ENCODE assay signal across 8 mouse cellular contexts in the genomic region with DNA sequence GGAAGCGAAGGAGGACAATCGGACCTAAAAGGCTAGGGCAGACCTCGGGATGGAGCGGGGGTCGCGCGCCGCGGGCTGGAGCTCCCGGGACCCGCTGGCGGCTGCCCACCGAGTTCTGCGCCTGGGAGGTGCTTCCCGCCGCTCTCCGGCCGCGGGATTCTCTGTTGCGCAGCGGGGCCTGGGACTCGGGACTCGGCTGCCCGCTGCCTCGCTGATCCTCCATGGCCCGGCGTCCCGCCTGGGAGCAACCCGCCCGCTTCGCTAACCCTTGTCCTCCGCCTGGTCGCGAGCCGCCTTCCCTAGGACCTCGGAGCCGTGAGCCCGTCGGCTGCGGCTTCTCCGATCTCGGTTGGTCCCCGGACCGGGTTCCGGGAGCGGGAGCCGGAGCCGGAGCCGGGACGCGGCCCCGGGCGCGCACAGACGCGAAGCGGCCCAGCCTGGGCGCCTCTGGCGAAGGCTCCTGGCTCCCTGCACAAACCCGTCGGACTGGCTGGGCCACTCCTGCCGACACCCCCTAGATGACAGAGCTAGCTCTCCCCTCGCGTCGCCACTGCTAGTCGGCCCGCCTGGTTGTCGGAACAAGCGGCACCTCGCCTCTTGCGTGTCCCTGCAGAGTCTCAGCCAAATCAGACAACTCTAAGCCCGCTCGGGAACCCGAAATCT. TPM values are rescaled to one million over a fixed set of nuclear protein-coding genes. Genes with fewer than 3 reads are reported as not detected.
DNase-seq lines count a peak whose midpoint lies in the region; ATAC-seq and TF ChIP-seq lines count a peak whose summit lies in the region.

No protein-coding gene starts in this region.

- no peaks in the 10 kb centered on the region for H3K9me3 ChIP-seq in embryonic facial prominence, embryonic 13.5 days
- no peaks in the 10 kb centered on the region for H3K9me3 ChIP-seq in hindbrain, embryonic 13.5 days
- H3K9me3 ChIP-seq in liver, embryonic 16.5 days (replicated peaks; ENCODE audit: control insufficient read depth, low read length), result no peaks in the 10 kb centered on the region

- peak overlapping the region; percentile 96 for H3K9ac ChIP-seq in embryonic facial prominence, embryonic 13.5 days
- H3K9ac ChIP-seq in hindbrain, embryonic 13.5 days, result peak overlapping the region; percentile 90
- H3K9ac ChIP-seq in liver, embryonic 16.5 days (ENCODE audit: low read depth, low read length), result no peak overlapping the region

- peaks cover 25% of the 10 kb centered on the region for H3K4me1 ChIP-seq in testis, adult 2 months (ENCODE audit: control insufficient read depth, insufficient read depth, low read length)
- peaks cover 20% of the 10 kb centered on the region for H3K4me1 ChIP-seq in embryonic facial prominence, embryonic 13.5 days
- H3K4me1 ChIP-seq in hindbrain, embryonic 13.5 days (replicated peaks), result peaks cover 43% of the 10 kb centered on the region
- no peaks in the 10 kb centered on the region; the same call in 1 of the 2 replicates for H3K4me1 ChIP-seq in liver, embryonic 16.5 days (ENCODE audit: control insufficient read depth, low read depth, low read length)

- no peak for TF ChIP-seq POLR2A in testis, adult 2 months (IDR thresholded peaks at IDR 0.05; ENCODE audit: control insufficient read depth, low read depth, low read length)

- peaks cover 18% of the 10 kb centered on the region for H3K27me3 ChIP-seq in testis, adult 2 months (ENCODE audit: control insufficient read depth, insufficient read depth, low read length)
- peaks cover 60% of the 10 kb centered on the region for H3K27me3 ChIP-seq in embryonic facial prominence, embryonic 13.5 days
- peaks cover 73% of the 10 kb centered on the region for H3K27me3 ChIP-seq in hindbrain, embryonic 13.5 days
- H3K27me3 ChIP-seq in liver, embryonic 16.5 days (ENCODE audit: control insufficient read depth, insufficient read depth, low read depth, low read length), result peaks cover 95% of the 10 kb centered on the region

- H3K4me3 ChIP-seq in testis, adult 2 months (ENCODE audit: control insufficient read depth, low read depth, low read length), result peak overlapping the region; percentile 65
- peak overlapping the region; percentile 67 for H3K4me3 ChIP-seq in embryonic facial prominence, embryonic 13.5 days
- H3K4me3 ChIP-seq in hindbrain, embryonic 13.5 days, result peak overlapping the region; percentile 54
- H3K4me3 ChIP-seq in liver, embryonic 16.5 days (ENCODE audit: low read depth, low read length), result peak overlapping the region; percentile 51

- under 1% methylated on average over 66 of the region's 74 CpGs for WGBS in embryonic facial prominence, embryonic 13.5 days
- WGBS in hindbrain, embryonic 13.5 days, result 0% methylated on average over 73 of the region's 74 CpGs
- 1% methylated on average over 64 of the region's 74 CpGs for WGBS in liver, embryonic 16.5 days (ENCODE audit: insufficient replicate concordance)

- ATAC-seq in embryonic facial prominence, embryonic 13.5 days (ENCODE audit: insufficient number of reproducible peaks, insufficient read depth, low FRiP score, low TSS enrichment, low read depth), result peak; percentile 48; the same call in 1 of the 2 replicates
- ATAC-seq in hindbrain, embryonic 13.5 days (ENCODE audit: low FRiP score), result peak; percentile 13
- no peak for ATAC-seq in liver, embryonic 16.5 days (ENCODE audit: low read depth)

- H3K4me2 ChIP-seq in embryonic facial prominence, embryonic 13.5 days, result peak overlapping the region; percentile 67
- H3K4me2 ChIP-seq in hindbrain, embryonic 13.5 days, result peak overlapping the region; percentile 59
- peak overlapping the region; percentile 57 for H3K4me2 ChIP-seq in liver, embryonic 16.5 days (ENCODE audit: low read depth, low read length)

- no peak overlapping the region for H3K27ac ChIP-seq in testis, adult 2 months (ENCODE audit: control insufficient read depth, insufficient read depth, low read depth, low read length)
- H3K27ac ChIP-seq in embryonic facial prominence, embryonic 13.5 days, result peak overlapping the region; percentile 98
- H3K27ac ChIP-seq in hindbrain, embryonic 13.5 days, result peak overlapping the region; percentile 97
- no peak overlapping the region for H3K27ac ChIP-seq in liver, embryonic 16.5 days (ENCODE audit: low read length)

- intact Hi-C loops in left cerebral cortex, postnatal 4 days (cut with DNase I), result loop anchor here (5.0 kb wide), 1 partner anchor 1549 kb away; no protein-coding TSS in a partner anchor

- no peak for TF ChIP-seq CTCF in testis, adult 2 months (IDR thresholded peaks at IDR 0.05; ENCODE audit: control insufficient read depth, insufficient read depth, insufficient replicate concordance, low read depth, low read length)

- no peak for DNase-seq in testis, postnatal 10 days (ENCODE audit: low spot score)
- peak; percentile 60 for DNase-seq in retina, embryonic 14.5 days (ENCODE audit: low spot score)
- no peak for DNase-seq in left cerebral cortex, postnatal 4 days
- DNase-seq in spleen, postnatal 14 days (ENCODE audit: low spot score in 2 of 2), result no peak

- H3K36me3 ChIP-seq in testis, adult 2 months (ENCODE audit: control insufficient read depth, insufficient read depth, low read length), result no peaks in the 10 kb centered on the region
- no peaks in the 10 kb centered on the region for H3K36me3 ChIP-seq in embryonic facial prominence, embryonic 13.5 days
- no peaks in the 10 kb centered on the region for H3K36me3 ChIP-seq in hindbrain, embryonic 13.5 days
- H3K36me3 ChIP-seq in liver, embryonic 16.5 days (ENCODE audit: control insufficient read depth, insufficient read depth), result no peaks in the 10 kb centered on the region

RNA-seq across cellular contexts. Expression of a gene that starts 6.9 kb away (rescaled TPM):
- polyA plus RNA-seq in testis, adult 2 months (2012; rRNA removed), result 0.23 and 1.2 TPM in 2 replicates
- 17.5 and 20.5 TPM in 2 replicates for polyA plus RNA-seq in embryonic facial prominence, embryonic 13.5 days (2015; fragmentation: Nextera tagmentation; extraction: Ambion mirVana)
- 14.2 and 22.9 TPM in 2 replicates for polyA plus RNA-seq in hindbrain, embryonic 13.5 days (2015; fragmentation: Nextera tagmentation; extraction: Ambion mirVana)
- polyA plus RNA-seq in liver, embryonic 16.5 days (2015; fragmentation: Nextera tagmentation; extraction: Ambion mirVana), result not detected in 2 replicates
- total RNA-seq in left cerebral cortex, postnatal 4 days (2021), result under 1 TPM; 0.32 to 0.66 TPM

Comparison
In these comparisons a context has a peak if more than half of its experiments do, and no peak if none do; other contexts are left out.
1. H3K27ac ChIP-seq: peak in embryonic facial prominence, embryonic 13.5 days (single experiment) and hindbrain, embryonic 13.5 days (single experiment); none in testis, adult 2 months (single experiment) and liver, embryonic 16.5 days (single experiment).
2. Peak in every context shown above with its lines, with median percentiles within 50 percentile points of each other: H3K4me3 ChIP-seq and H3K4me2 ChIP-seq.